Mouse (Mus musculus) limb, embryonic 11.5 days (tissue): Measurements from ENCODE around the gene Gm15097. TPM values are rescaled to one million over a fixed set of nuclear protein-coding genes. Genes with fewer than 3 reads are reported as not detected.
"Not testable (repeated sequence)": the region's sequence is repeated elsewhere in the genome, so short reads cannot be mapped to it uniquely, and the experiment has no call there.

ENCODE experiments used
- ATAC-seq: fragments of 200-750 bp; cut with Nextera tagmentation; 2 replicates; pipeline ENCODE4 v1.8.0; 2017; ENCODE audit warnings: low read depth; ENCODE audit not compliant: insufficient number of reproducible peaks, low FRiP score, low TSS enrichment
- DNase-seq: peaks from one replicate; pipeline ENCODE4 v3.0.0-alpha.2; 2015; ENCODE audit warnings: low spot score
- H3K27ac ChIP-seq: fragments of 300-500 bp; sonication (generic); replicated peaks from 2 replicates; pipeline ENCODE4 v1.5.1; 2014; ENCODE audit warnings: low read depth, mild to moderate bottlenecking, low read length
- H3K27me3 ChIP-seq: fragments of 300-500 bp; sonication (generic); 2 replicates; pipeline ENCODE4 v1.6.1; 2014; ENCODE audit warnings: mild to moderate bottlenecking, low read length, mixed read lengths; ENCODE audit not compliant: control insufficient read depth, insufficient read depth
- H3K36me3 ChIP-seq: fragments of 300-500 bp; sonication (generic); 2 replicates; pipeline ENCODE4 v1.6.1; 2014; ENCODE audit warnings: mild to moderate bottlenecking, low read length, moderate library complexity, mixed read lengths; ENCODE audit not compliant: control insufficient read depth, insufficient read depth
- H3K4me1 ChIP-seq: fragments of 300-500 bp; sonication (generic); 2 replicates; pipeline ENCODE4 v1.6.1; 2014; ENCODE audit warnings: low read length, mixed read lengths; ENCODE audit not compliant: control insufficient read depth, insufficient read depth
- H3K4me2 ChIP-seq: fragments of 300-500 bp; sonication (generic); 2 replicates; pipeline ENCODE4 v1.6.1; 2014; ENCODE audit warnings: low read depth, mild to moderate bottlenecking, moderate library complexity; ENCODE audit not compliant: severe bottlenecking
- H3K4me3 ChIP-seq: fragments of 300-500 bp; sonication (generic); 2 replicates; pipeline ENCODE4 v1.5.1; 2014; ENCODE audit warnings: low read depth, low read length
- H3K9ac ChIP-seq: fragments of 300-500 bp; sonication (generic); 2 replicates; pipeline ENCODE4 v1.6.1; 2014; ENCODE audit warnings: mild to moderate bottlenecking, low read length
- H3K9me3 ChIP-seq: fragments of 300-500 bp; sonication (generic); 2 replicates; pipeline ENCODE4 v1.6.1; 2016; ENCODE audit warnings: low read length; ENCODE audit not compliant: control insufficient read depth
- WGBS: fragments of 180-500 bp; shearing (Covaris S2); extraction: QIAGEN DNeasy Blood & Tissue Kit; methylation state at CpG from one replicate; pipeline ENCODE4 v1.1.7; 2014; 5-methylcytosine and 5-hydroxymethylcytosine counted together
- polyA plus RNA-seq: library from polyadenylated mRNA; unstranded; fragments of >200 nt; fragmentation: Nextera tagmentation; extraction: Ambion mirVana; gene quantifications from 2 replicates; pipeline ENCODE4 v1.2.1, GENCODE M21; 2014

The Gm15097 gene
- polyA plus RNA-seq = not detected in 2 replicates

DNA sequence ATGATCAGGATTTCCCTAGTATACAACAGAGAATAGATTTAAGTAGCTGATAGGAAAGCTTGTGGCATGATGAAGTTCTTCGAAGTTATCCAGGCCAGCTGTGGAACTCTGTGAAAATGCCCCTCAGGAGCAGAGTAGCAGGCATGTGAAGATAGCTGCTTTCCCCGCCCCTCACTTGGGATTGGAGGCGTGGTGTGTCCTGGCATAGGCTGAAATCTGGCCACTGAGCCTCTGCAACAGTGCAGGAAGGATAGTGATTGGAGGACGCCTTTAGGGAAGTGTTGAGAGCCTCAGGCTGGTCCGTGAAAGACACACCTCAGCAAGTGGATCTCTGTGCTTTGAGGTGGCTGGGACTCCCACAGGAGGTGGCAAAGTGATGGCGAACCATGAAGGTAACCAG is at the start of gene Gm15097:
Gene Gm15097 (plus strand): TSS at position 301 of the 400 bp plus-strand sequence.
- H3K36me3 ChIP-seq, H3K4me2 ChIP-seq, H3K9me3 ChIP-seq, H3K4me3 ChIP-seq, H3K4me1 ChIP-seq, ATAC-seq, H3K27ac ChIP-seq, H3K27me3 ChIP-seq, H3K9ac ChIP-seq, DNase-seq: not testable (repeated sequence)
- WGBS = no CpG with 5 or more reads among the region's 6 CpGs

- not testable (repeated sequence) for H3K4me1 ChIP-seq, H3K9ac ChIP-seq, H3K4me2 ChIP-seq, ATAC-seq, DNase-seq, H3K36me3 ChIP-seq, H3K9me3 ChIP-seq, H3K4me3 ChIP-seq, H3K27ac ChIP-seq, H3K27me3 ChIP-seq
- WGBS = 54% methylated on average over 4 of the region's 4 CpGs
Measured at GRCm38 (mm10) chrX:149762853-149763252, 21.4 kb upstream of the Gm15097 start.

- not testable (repeated sequence) for H3K9me3 ChIP-seq, H3K4me3 ChIP-seq, H3K27me3 ChIP-seq, H3K9ac ChIP-seq, H3K4me1 ChIP-seq, ATAC-seq, DNase-seq, H3K36me3 ChIP-seq, H3K27ac ChIP-seq, H3K4me2 ChIP-seq
- 89% methylated on average over 6 of the region's 6 CpGs for WGBS
Measured at GRCm38 (mm10) chrX:149811178-149811577, 26.9 kb downstream of the Gm15097 start.

Other genes with a start within 250 kb of the Gm15097 start
- gene Gm10439, start 189.9 kb upstream of the Gm15097 start, polyA plus RNA-seq = not detected in 2 replicates
- not detected in 2 replicates for gene Gm15091, start 157.2 kb downstream of the Gm15097 start, polyA plus RNA-seq